In genomic region chr3:152133621-152134020, GRCm38 (mm10) we compare ENCODE assay signal across 17 mouse cellular contexts. TPM values are rescaled to one million over a fixed set of nuclear protein-coding genes. Genes with fewer than 3 reads are reported as not detected.
DNase-seq lines count a peak whose midpoint lies in the region; ATAC-seq and TF ChIP-seq lines count a peak whose summit lies in the region.
"Had no signal": no experiment of that assay in that cellular context is flagged by ENCODE, and none has a peak within 500 bp of the region (broad histone marks: within the 10 kb centered on the region; RNA-seq: fewer than 3 reads in every experiment).

No protein-coding gene starts in this region.

- DNase-seq in kidney, adult 11 months, result peak; percentile 36
- peak; percentile 48 for DNase-seq in MEL (ENCODE audit: low read depth, low spot score)
- DNase-seq in heart, embryonic 10.5 days (ENCODE audit: low spot score), result peak; percentile 90
- peak; percentile 17 for DNase-seq in heart, postnatal 25 days (ENCODE audit: low spot score)
- DNase-seq in B cell, adult 2 months, result no peak
- DNase-seq in neural tube, embryonic 10.5 days (ENCODE audit: extremely low spot score, low spot score), result no peak
- DNase-seq: cerebellum, adult 18-20 months; embryo, embryonic 11 days; kidney, postnatal 14 days; right cerebral cortex, postnatal 14 days; thymus, adult 18-20 months had no signal

- TF ChIP-seq CTCF in MEL (IDR thresholded peaks at IDR 0.05 in 2 of 3, conservative IDR thresholded peaks at IDR 0.05 in 1 of 3; ENCODE audit: control insufficient read depth in 1 of 3, insufficient read depth in 1 of 3, low read depth in 2 of 3, low read length in 3 of 3, poor library complexity in 1 of 3, severe bottlenecking in 1 of 3), result no peak

- peak in 1 of 2 experiments; percentile 9; a peak in 1 of 4 replicates for TF ChIP-seq EP300 in MEL (IDR thresholded peaks at IDR 0.05; ENCODE audit: low read depth in 1 of 2, low read length in 2 of 2)

- H3K36me3 ChIP-seq in kidney, embryonic 15.5 days, result no peaks in the 10 kb centered on the region
- peaks cover 0 to 4% of the 10 kb centered on the region in 2 experiments; a peak in 2 of 4 replicates for H3K36me3 ChIP-seq in MEL (ENCODE audit: control insufficient read depth in 1 of 2, insufficient read depth in 2 of 2, low read length in 2 of 2)
- H3K36me3 ChIP-seq in heart, embryonic 10.5 days, result no peaks in the 10 kb centered on the region
- no peaks in the 10 kb centered on the region for H3K36me3 ChIP-seq in hindbrain, embryonic 12.5 days

- intact Hi-C loops in heart, postnatal 25 days (cut with DNase I), result no loop called here

- ATAC-seq in kidney, embryonic 15.5 days (replicated peaks; ENCODE audit: low FRiP score), result no peak
- ATAC-seq in hindbrain, embryonic 12.5 days (ENCODE audit: low FRiP score), result no peak
- ATAC-seq: activated CD4-positive, CD25-positive, alpha-beta regulatory T cell, adult 4 months; forebrain, embryonic 16.5 days had no signal

- H3K79me2 ChIP-seq in MEL (ENCODE audit: control insufficient read depth, insufficient read depth, low read length, poor library complexity), result no peaks in the 10 kb centered on the region

- 76% methylated on average over 9 of the region's 9 CpGs for WGBS in kidney, embryonic 15.5 days
- WGBS in heart, embryonic 10.5 days, result 29% methylated on average over 9 of the region's 9 CpGs
- 85% methylated on average over 9 of the region's 9 CpGs for WGBS in hindbrain, embryonic 12.5 days

- H3K4me3 ChIP-seq in kidney, embryonic 15.5 days (replicated peaks), result no peak overlapping the region
- peak overlapping the region; percentile 23 to 39; a peak in 3 of 4 replicates for H3K4me3 ChIP-seq in MEL (ENCODE audit: control insufficient read depth in 1 of 2, insufficient read depth in 1 of 2, low read depth in 2 of 2, low read length in 2 of 2)
- peak overlapping the region; percentile 12; the same call in 1 of the 2 replicates for H3K4me3 ChIP-seq in heart, embryonic 10.5 days
- no peak overlapping the region for H3K4me3 ChIP-seq in hindbrain, embryonic 12.5 days

- TF ChIP-seq RAD21 in MEL (IDR thresholded peaks at IDR 0.05; ENCODE audit: low read depth, low read length), result no peak

- no peaks in the 10 kb centered on the region for H3K27me3 ChIP-seq in kidney, embryonic 15.5 days
- H3K27me3 ChIP-seq in MEL (ENCODE audit: control insufficient read depth in 1 of 2, insufficient read depth in 2 of 2, low read length in 2 of 2), result no peaks in the 10 kb centered on the region
- H3K27me3 ChIP-seq in heart, embryonic 10.5 days (ENCODE audit: insufficient read depth, poor library complexity, severe bottlenecking), result no peaks in the 10 kb centered on the region
- H3K27me3 ChIP-seq in hindbrain, embryonic 12.5 days, result no peaks in the 10 kb centered on the region

- no peak overlapping the region for H3K27ac ChIP-seq in kidney, embryonic 15.5 days
- H3K27ac ChIP-seq in MEL (ENCODE audit: control insufficient read depth, low read depth, low read length), result no peak overlapping the region
- H3K27ac ChIP-seq in heart, embryonic 10.5 days, result peak overlapping the region; percentile 83
- H3K27ac ChIP-seq in hindbrain, embryonic 12.5 days, result no peak overlapping the region

- no peak for TF ChIP-seq POLR2A in MEL (IDR thresholded peaks at IDR 0.05; ENCODE audit: control insufficient read depth in 1 of 2, insufficient read depth in 1 of 2, low read depth in 1 of 2, low read length in 2 of 2, poor library complexity in 1 of 2)

- H3K4me1 ChIP-seq in kidney, embryonic 15.5 days, result no peaks in the 10 kb centered on the region
- H3K4me1 ChIP-seq in MEL (ENCODE audit: control insufficient read depth in 1 of 2, insufficient read depth in 2 of 2, low read length in 2 of 2), result peaks cover 3 to 8% of the 10 kb centered on the region in 2 experiments; a peak in 1 of 4 replicates
- peaks cover 18% of the 10 kb centered on the region for H3K4me1 ChIP-seq in heart, embryonic 10.5 days
- H3K4me1 ChIP-seq in hindbrain, embryonic 12.5 days, result no peaks in the 10 kb centered on the region

- no peaks in the 10 kb centered on the region for H3K9me3 ChIP-seq in kidney, embryonic 15.5 days (replicated peaks)
- H3K9me3 ChIP-seq in MEL (replicated peaks; ENCODE audit: insufficient read depth, low read length), result no peaks in the 10 kb centered on the region
- no peaks in the 10 kb centered on the region for H3K9me3 ChIP-seq in heart, embryonic 10.5 days
- no peaks in the 10 kb centered on the region for H3K9me3 ChIP-seq in hindbrain, embryonic 12.5 days (replicated peaks)

- no peak overlapping the region for H3K4me2 ChIP-seq in kidney, embryonic 15.5 days
- H3K4me2 ChIP-seq in hindbrain, embryonic 12.5 days (replicated peaks), result no peak overlapping the region
- H3K4me2 ChIP-seq: midbrain, embryonic 11.5 days had no signal

- no peak overlapping the region for H3K9ac ChIP-seq in kidney, embryonic 15.5 days
- peak overlapping the region; percentile 36; the same call in 1 of the 2 replicates for H3K9ac ChIP-seq in MEL (ENCODE audit: control insufficient read depth, low read depth, low read length, poor library complexity, severe bottlenecking)
- no peak overlapping the region for H3K9ac ChIP-seq in hindbrain, embryonic 12.5 days

TF ChIP-seq in MEL, 35 proteins besides CTCF, POLR2A, EP300 and RAD21:
- TF ChIP-seq POLR2AphosphoS2 (IDR thresholded peaks at IDR 0.05; ENCODE audit: low read length) (no peak), NRF1 (IDR thresholded peaks at IDR 0.05; ENCODE audit: insufficient read depth, low read depth, low read length, poor library complexity, severe bottlenecking) (no peak), USF2 (IDR thresholded peaks at IDR 0.05; ENCODE audit: borderline replicate concordance in 1 of 2, insufficient read depth in 1 of 2, low read depth in 1 of 2, low read length in 2 of 2) (no peak), ETS1 (IDR thresholded peaks at IDR 0.05; ENCODE audit: low read depth, low read length) (0 out of 2 replicates have a peak, but pooled peaks have one; percentile 8), ELF1 (IDR thresholded peaks at IDR 0.05; ENCODE audit: low read depth, low read length) (no peak), JUND (IDR thresholded peaks at IDR 0.05; ENCODE audit: low read depth, low read length) (no peak), RCOR1 (IDR thresholded peaks at IDR 0.05; ENCODE audit: low read depth, low read length) (no peak), SIN3A (IDR thresholded peaks at IDR 0.05; ENCODE audit: low read length) (no peak), MYB (IDR thresholded peaks at IDR 0.05; ENCODE audit: low read depth, low read length) (no peak), MAZ (IDR thresholded peaks at IDR 0.05; ENCODE audit: low read depth, low read length) (no peak), TBP (IDR thresholded peaks at IDR 0.05; ENCODE audit: low read depth, low read length) (peak; percentile 60; the same call in 1 of the 2 replicates), TAL1 (IDR thresholded peaks at IDR 0.05; ENCODE audit: low read length) (no peak), KAT2A (conservative IDR thresholded peaks at IDR 0.05; ENCODE audit: low read depth, low read length) (no peak), MYC (IDR thresholded peaks at IDR 0.05; ENCODE audit: low read depth, low read length) (no peak), ZKSCAN1 (IDR thresholded peaks at IDR 0.05; ENCODE audit: low read depth, low read length) (no peak), GABPA (IDR thresholded peaks at IDR 0.05; ENCODE audit: low read depth, low read length) (no peak), MEF2A (IDR thresholded peaks at IDR 0.05; ENCODE audit: extremely low read depth, insufficient replicate concordance, low read depth, low read length, poor library complexity, severe bottlenecking) (peak; percentile 70; the same call in 1 of the 2 replicates), POLR2AphosphoS5 (IDR thresholded peaks at IDR 0.05; ENCODE audit: borderline replicate concordance, low read depth, low read length) (no peak), E2F4 (IDR thresholded peaks at IDR 0.05; ENCODE audit: borderline replicate concordance, low read depth, low read length) (no peak), USF1 (IDR thresholded peaks at IDR 0.05; ENCODE audit: low read depth, low read length) (no peak), ZMIZ1 (IDR thresholded peaks at IDR 0.05; ENCODE audit: low read depth, low read length) (no peak), MAX (IDR thresholded peaks at IDR 0.05; ENCODE audit: low read length) (no peak)

RNA-seq across cellular contexts. Expression of gene Gipc2, which starts 32.4 kb away (rescaled TPM):
- 25.4 and 30.4 TPM in 2 replicates for polyA plus RNA-seq in kidney, embryonic 15.5 days (2015; fragmentation: Nextera tagmentation; extraction: Ambion mirVana)
- 0.27 and 0.62 TPM in 2 replicates for total RNA-seq in MEL (2012; rRNA removed)
- under 1 TPM in 1 of 2 experiments, not detected in 1; 0.78 TPM for polyA plus RNA-seq in MEL (2012; ENCODE audit: insufficient read depth in 1 of 2, insufficient read length in 2 of 2, low read depth in 1 of 2, low replicate concordance in 2 of 2, missing spikeins in 1 of 2)
- polyA plus RNA-seq in heart, embryonic 10.5 days (2016; fragmentation: Nextera tagmentation; extraction: Ambion mirVana), result 4.2 and 10.8 TPM in 2 replicates
- 1 to 10 TPM; 3.6 to 4.0 TPM for total RNA-seq in heart, postnatal 25 days (2021)
- 2.6 and 3.3 TPM in 2 replicates for polyA plus RNA-seq in hindbrain, embryonic 12.5 days (2016; fragmentation: Nextera tagmentation; extraction: Ambion mirVana)
- total RNA-seq: granulocyte monocyte progenitor cell, adult 5-6 weeks had no signal
- polyA plus RNA-seq: activated CD4-positive, CD25-positive, alpha-beta regulatory T cell, adult 4 months had no signal

Comparison
In these comparisons a context has a peak if more than half of its experiments do, and no peak if none do; other contexts are left out.
1. DNase-seq: peak in kidney, adult 11 months (single experiment), MEL (single experiment), heart, embryonic 10.5 days (single experiment) and heart, postnatal 25 days (single experiment); none in B cell, adult 2 months (0 of 2) and neural tube, embryonic 10.5 days (single experiment).
2. H3K4me3 ChIP-seq: peak in MEL (2 of 2) and heart, embryonic 10.5 days (single experiment); none in kidney, embryonic 15.5 days (single experiment) and hindbrain, embryonic 12.5 days (single experiment).